Mouse (Mus musculus) ovary, postnatal 10 days (tissue): ENCODE results near the gene Col9a1.

Experiments
- DNase-seq: peaks from one replicate; pipeline ENCODE4 v3.0.0; 2022; ENCODE audit warnings: low spot score

Gene Col9a1

GRCm38 (mm10) chr1:24294979-24295942, 117.9 kb downstream of the Col9a1 start:
- no peak for DNase-seq

GRCm38 (mm10) chr1:24300700-24301099, 123.3 kb downstream of the Col9a1 start:
- no peak for DNase-seq
